Mouse (Mus musculus) stomach, postnatal 0 days (tissue): ENCODE data around the gene Pdzrn3.

ENCODE experiments used
- CTCF ChIP-seq: IDR thresholded peaks from 2 replicates; pipeline ENCODE4 v1.5.1; 2016; ENCODE audit warnings: antibody characterized with exemption, low read depth, mild to moderate bottlenecking, moderate library complexity
- EP300 ChIP-seq: optimal IDR thresholded peaks from 2 replicates; pipeline ENCODE3; 2016; ENCODE audit warnings: antibody characterized with exemption

GRCm38 (mm10) chr6:101198943-101199298 is 178.8 kb downstream of the Pdzrn3 start:
- no peak for TF ChIP-seq CTCF
- no peak for TF ChIP-seq EP300
